Mouse (Mus musculus): ENCODE data around the gene Hoxd8.

DNA sequence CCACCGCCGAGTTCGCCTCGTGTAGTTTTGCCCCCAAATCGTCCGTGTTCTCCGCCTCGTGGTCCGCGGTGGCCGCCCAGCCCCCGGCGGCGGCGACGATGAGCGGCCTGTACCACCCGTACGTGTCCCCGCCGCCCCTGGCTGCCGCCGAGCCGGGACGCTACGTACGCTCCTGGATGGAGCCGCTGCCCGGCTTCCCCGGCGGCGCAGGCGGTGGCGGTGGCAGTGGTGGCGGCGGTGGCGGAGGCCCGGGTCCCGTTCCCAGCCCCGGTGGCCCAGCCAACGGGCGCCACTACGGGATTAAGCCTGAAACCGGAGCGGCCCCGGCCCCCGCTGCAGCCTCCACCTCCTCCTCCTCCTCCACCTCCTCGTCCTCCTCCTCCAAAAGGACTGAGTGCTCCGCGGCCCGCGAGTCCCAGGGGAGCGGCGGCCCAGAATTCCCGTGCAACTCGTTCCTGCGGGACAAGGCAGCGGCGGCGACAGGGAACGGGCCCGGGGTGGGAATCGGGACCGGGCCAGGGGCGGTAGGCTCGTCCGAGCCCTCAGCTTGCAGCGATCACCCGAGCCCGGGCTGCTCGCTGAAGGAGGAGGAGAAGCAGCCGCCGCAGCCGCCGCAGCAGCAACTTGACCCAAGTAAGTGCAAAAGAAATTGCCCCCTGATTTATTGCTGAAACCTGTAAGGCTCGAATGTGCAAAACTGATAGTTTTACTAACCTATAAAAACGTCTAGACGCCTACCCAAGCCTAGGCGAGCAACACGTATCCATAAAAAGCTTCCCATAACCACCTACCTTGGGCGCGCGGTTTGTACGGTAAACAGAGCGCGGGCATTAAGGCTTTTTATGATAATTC, 6.0 kb upstream of the Hoxd8 start:
- no peak for TF ChIP-seq POLR2A (IDR thresholded peaks at IDR 0.05; ENCODE audit: borderline replicate concordance, control insufficient read depth, low read depth, low read length)
- no peak for TF ChIP-seq CTCF (IDR thresholded peaks at IDR 0.05; ENCODE audit: control insufficient read depth, insufficient read depth, low read length)

Measured in bone marrow, adult 2 months (tissue).